Comparison of ENCODE assay signal across 11 mouse cellular contexts in genomic region chr4:148065702-148066400, GRCm38 (mm10). TPM values are rescaled to one million over a fixed set of nuclear protein-coding genes. Genes with fewer than 3 reads are reported as not detected.
DNase-seq lines count a peak whose midpoint lies in the region; ATAC-seq and TF ChIP-seq lines count a peak whose summit lies in the region.
"Had no signal": no experiment of that assay in that cellular context is flagged by ENCODE, and none has a peak within 500 bp of the region (broad histone marks: within the 10 kb centered on the region; RNA-seq: fewer than 3 reads in every experiment).

No protein-coding gene starts in this region.

- peak; percentile 48 for TF ChIP-seq CTCF in hindbrain, postnatal 0 days (IDR thresholded peaks at IDR 0.05; ENCODE audit: low read depth)
- peak in 1 of 2 experiments; percentile 31; a peak in 2 of 4 replicates for TF ChIP-seq CTCF in CH12.LX (conservative IDR thresholded peaks at IDR 0.05 in 1 of 2, IDR thresholded peaks at IDR 0.05 in 1 of 2; ENCODE audit: low read depth in 2 of 2, low read length in 2 of 2)

- 29% methylated on average over 6 of the region's 6 CpGs for WGBS in hindbrain, postnatal 0 days
- WGBS in hindbrain, embryonic 12.5 days: 28% methylated on average over 6 of the region's 6 CpGs

- no peaks in the 10 kb centered on the region for H3K79me2 ChIP-seq in CH12.LX (replicated peaks; ENCODE audit: control insufficient read depth, extremely low read depth, insufficient read depth, poor library complexity, severe bottlenecking)

- H3K27ac ChIP-seq in hindbrain, postnatal 0 days: no peak overlapping the region
- no peak overlapping the region for H3K27ac ChIP-seq in hindbrain, embryonic 12.5 days
- no peak overlapping the region for H3K27ac ChIP-seq in CH12.LX (ENCODE audit: insufficient read depth, low read depth)
- H3K27ac ChIP-seq: limb, embryonic 13.5 days had no signal

- peak; percentile 47 for DNase-seq in hindbrain, postnatal 0 days (ENCODE audit: low spot score)
- DNase-seq in 3T3-L1 (ENCODE audit: low read depth, low spot score): peak; percentile 47
- DNase-seq in CH12.LX (ENCODE audit: extremely low read depth): no peak
- peak; percentile 36 for DNase-seq in kidney, postnatal 14 days
- DNase-seq in thymus, adult 18-20 months: no peak
- DNase-seq in ovary, postnatal 36 days (ENCODE audit: low spot score): no peak
- DNase-seq: cerebellum, adult 8-10 months had no signal

- H3K9ac ChIP-seq in hindbrain, postnatal 0 days (replicated peaks; ENCODE audit: low read length): no peak overlapping the region
- H3K9ac ChIP-seq in hindbrain, embryonic 12.5 days: no peak overlapping the region
- H3K9ac ChIP-seq in CH12.LX (ENCODE audit: insufficient read depth, low read depth): no peak overlapping the region
- H3K9ac ChIP-seq: limb, embryonic 13.5 days had no signal

- TF ChIP-seq POLR2A in CH12.LX (IDR thresholded peaks at IDR 0.05; ENCODE audit: low read depth, low read length): no peak

- no peak for TF ChIP-seq EP300 in CH12.LX (IDR thresholded peaks at IDR 0.05; ENCODE audit: low read length)

- dilution Hi-C loops in CH12.LX (cut with MboI; ENCODE audit: extremely low pct_ligation_motif_present, extremely low pct_unique_long_range_greater_than_20kb, low sequenced_read_pairs): no loop called here

- 0 out of 2 replicates have a peak, but pooled peaks cover 4% of the 10 kb centered on the region for H3K4me1 ChIP-seq in hindbrain, postnatal 0 days (ENCODE audit: insufficient read depth, low read length)
- H3K4me1 ChIP-seq in hindbrain, embryonic 12.5 days: peaks cover 10% of the 10 kb centered on the region
- peaks cover 20 to 45% of the 10 kb centered on the region in 2 experiments for H3K4me1 ChIP-seq in CH12.LX (ENCODE audit: control insufficient read depth in 1 of 2, insufficient read depth in 2 of 2)
- H3K4me1 ChIP-seq: limb, embryonic 13.5 days had no signal

- no peak for TF ChIP-seq RAD21 in CH12.LX (IDR thresholded peaks at IDR 0.05; ENCODE audit: low read depth, low read length)

- peak; percentile 51; the same call in 1 of the 2 replicates for ATAC-seq in hindbrain, postnatal 0 days
- ATAC-seq in hindbrain, embryonic 12.5 days (ENCODE audit: low FRiP score): no peak
- ATAC-seq in megakaryocyte, adult 5-6 weeks (ENCODE audit: poor library complexity, severe bottlenecking): no peak

- in situ Hi-C loops in CH12.LX (cut with MboI; ENCODE audit: low pct_ligation_motif_present, low pct_unique_long_range_greater_than_20kb, low sequenced_read_pairs): no loop called here

- no peaks in the 10 kb centered on the region for H3K27me3 ChIP-seq in hindbrain, postnatal 0 days (ENCODE audit: insufficient read depth, low read length)
- H3K27me3 ChIP-seq in hindbrain, embryonic 12.5 days: peaks cover 8% of the 10 kb centered on the region; the same call in 1 of the 2 replicates
- H3K27me3 ChIP-seq in CH12.LX (replicated peaks): no peaks in the 10 kb centered on the region
- H3K27me3 ChIP-seq: limb, embryonic 13.5 days had no signal

- no peak overlapping the region for H3K4me2 ChIP-seq in hindbrain, postnatal 0 days (ENCODE audit: low read depth, low read length)
- H3K4me2 ChIP-seq in hindbrain, embryonic 12.5 days (replicated peaks): no peak overlapping the region
- no peak overlapping the region for H3K4me2 ChIP-seq in CH12.LX (ENCODE audit: insufficient read depth, low read depth, poor library complexity, severe bottlenecking)
- H3K4me2 ChIP-seq: heart, embryonic 11.5 days; limb, embryonic 13.5 days had no signal

- H3K4me3 ChIP-seq in hindbrain, postnatal 0 days (ENCODE audit: low read length): no peak overlapping the region
- no peak overlapping the region for H3K4me3 ChIP-seq in hindbrain, embryonic 12.5 days
- no peak overlapping the region for H3K4me3 ChIP-seq in CH12.LX (replicated peaks in 1 of 3; ENCODE audit: low read depth in 2 of 3, low read length in 2 of 3, poor library complexity in 1 of 3)
- H3K4me3 ChIP-seq: limb, embryonic 13.5 days had no signal

- H3K9me3 ChIP-seq in hindbrain, postnatal 0 days (ENCODE audit: low read length): no peaks in the 10 kb centered on the region
- H3K9me3 ChIP-seq in hindbrain, embryonic 12.5 days (replicated peaks): no peaks in the 10 kb centered on the region
- H3K9me3 ChIP-seq in CH12.LX (replicated peaks; ENCODE audit: low read length): no peaks in the 10 kb centered on the region
- H3K9me3 ChIP-seq: limb, embryonic 13.5 days had no signal

- H3K36me3 ChIP-seq in hindbrain, postnatal 0 days (ENCODE audit: insufficient read depth, low read length): no peaks in the 10 kb centered on the region
- H3K36me3 ChIP-seq in hindbrain, embryonic 12.5 days: no peaks in the 10 kb centered on the region
- H3K36me3 ChIP-seq in CH12.LX (replicated peaks in 1 of 2; ENCODE audit: control insufficient read depth in 1 of 2, insufficient read depth in 1 of 2, low read length in 1 of 2): peaks cover 2 to 9% of the 10 kb centered on the region in 2 experiments
- H3K36me3 ChIP-seq: limb, embryonic 13.5 days had no signal

TF ChIP-seq in CH12.LX, 34 proteins besides CTCF, POLR2A, EP300 and RAD21:
- TF ChIP-seq MXI1 (IDR thresholded peaks at IDR 0.05; ENCODE audit: low read depth, low read length) (no peak), ZKSCAN1 (IDR thresholded peaks at IDR 0.05; ENCODE audit: borderline replicate concordance, low read depth, low read length) (no peak), SMC3 (IDR thresholded peaks at IDR 0.05; ENCODE audit: low read depth, low read length) (peak; percentile 14; the same call in 1 of the 2 replicates), MAFK (IDR thresholded peaks at IDR 0.05; ENCODE audit: insufficient replicate concordance, low read length) (no peak)
TF ChIP-seq in CH12.LX: peak in this region for 1.

RNA-seq across cellular contexts. Expression of gene Agtrap, which starts 22.0 kb away (rescaled TPM):
- total RNA-seq in hindbrain, postnatal 0 days (2014; rRNA removed): 6.2 and 7.6 TPM in 2 replicates
- 9.9 and 10.4 TPM in 2 replicates for polyA plus RNA-seq in hindbrain, postnatal 0 days (2015; fragmentation: Nextera tagmentation; extraction: Ambion mirVana)
- polyA plus RNA-seq in hindbrain, embryonic 12.5 days (2016; fragmentation: Nextera tagmentation; extraction: Ambion mirVana): 10.3 and 11.9 TPM in 2 replicates
- total RNA-seq in CH12.LX (2012; rRNA removed): 5.6 and 6.2 TPM in 2 replicates
- total RNA-seq in CH12.LX (2014; rRNA removed): 4.0 and 4.1 TPM in 2 replicates
- 5.4 and 5.9 TPM in 2 replicates for polyA plus RNA-seq in CH12.LX (2012; ENCODE audit: insufficient read length, low read depth)
- total RNA-seq in megakaryocyte, adult 5-6 weeks (2015): 13.8 and 19.0 TPM in 2 replicates
- total RNA-seq in megakaryocyte, adult 5-6 weeks (2017): 31.9 and 36.0 TPM in 2 replicates

RNA-seq across cellular contexts. Expression of gene Mthfr, which starts 27.0 kb away (rescaled TPM):
- 46.0 and 52.4 TPM in 2 replicates for total RNA-seq in hindbrain, postnatal 0 days (2014; rRNA removed)
- 9.3 and 10.6 TPM in 2 replicates for polyA plus RNA-seq in hindbrain, postnatal 0 days (2015; fragmentation: Nextera tagmentation; extraction: Ambion mirVana)
- polyA plus RNA-seq in hindbrain, embryonic 12.5 days (2016; fragmentation: Nextera tagmentation; extraction: Ambion mirVana): 34.5 and 34.9 TPM in 2 replicates
- total RNA-seq in CH12.LX (2012; rRNA removed): 14.4 and 17.0 TPM in 2 replicates
- total RNA-seq in CH12.LX (2014; rRNA removed): 15.3 and 16.1 TPM in 2 replicates
- 15.4 and 16.3 TPM in 2 replicates for polyA plus RNA-seq in CH12.LX (2012; ENCODE audit: insufficient read length, low read depth)
- 14.0 and 14.3 TPM in 2 replicates for total RNA-seq in megakaryocyte, adult 5-6 weeks (2015)
- 10.1 and 15.8 TPM in 2 replicates for total RNA-seq in megakaryocyte, adult 5-6 weeks (2017)

RNA-seq across cellular contexts. Expression of gene Clcn6, which starts 27.2 kb away (rescaled TPM):
- total RNA-seq in hindbrain, postnatal 0 days (2014; rRNA removed): 58.6 and 60.7 TPM in 2 replicates
- polyA plus RNA-seq in hindbrain, postnatal 0 days (2015; fragmentation: Nextera tagmentation; extraction: Ambion mirVana): 22.0 and 24.4 TPM in 2 replicates
- polyA plus RNA-seq in hindbrain, embryonic 12.5 days (2016; fragmentation: Nextera tagmentation; extraction: Ambion mirVana): 27.5 and 28.7 TPM in 2 replicates
- total RNA-seq in CH12.LX (2012; rRNA removed) (5.5 and 5.7 TPM in 2 replicates), CH12.LX (2014; rRNA removed) (3.7 and 4.8 TPM in 2 replicates)
- 9.2 and 10.6 TPM in 2 replicates for polyA plus RNA-seq in CH12.LX (2012; ENCODE audit: insufficient read length, low read depth)
- total RNA-seq in megakaryocyte, adult 5-6 weeks (2015): 5.5 and 7.0 TPM in 2 replicates
- total RNA-seq in megakaryocyte, adult 5-6 weeks (2017): 2.7 and 10.1 TPM in 2 replicates

Comparison
In these comparisons a context has a peak if more than half of its experiments do, and no peak if none do; other contexts are left out.
1. DNase-seq: peak in hindbrain, postnatal 0 days (single experiment), 3T3-L1 (single experiment) and kidney, postnatal 14 days (single experiment); none in CH12.LX (single experiment), thymus, adult 18-20 months (0 of 2) and ovary, postnatal 36 days (single experiment).